Mouse (Mus musculus) layer of hippocampus, postnatal 14 days (tissue): ENCODE data around the gene Nploc4. TPM values are rescaled to one million over a fixed set of nuclear protein-coding genes. Genes with fewer than 3 reads are reported as not detected.

Experiments
- DNase-seq, 2 experiments: peaks; one replicate each; pipeline ENCODE4 v3.0.0; 2021 to 2022; ENCODE audit warnings: low spot score in 2 of 2, mixed read lengths in 1 of 2
- microRNA-seq, 2 experiments: library from miRNA; unstranded; fragments of <30 nt; microRNA quantifications; one replicate each; pipeline ENCODE4 v1.2.0; 2021
- total RNA-seq, 2 experiments: library from RNA; stranded (reverse); gene quantifications; 2 replicates each; pipeline ENCODE4 v1.2.3; 2021

The Nploc4 gene
- total RNA-seq, 2 experiments from 2014 or later, result 64.4 to 65.6 TPM

DNA sequence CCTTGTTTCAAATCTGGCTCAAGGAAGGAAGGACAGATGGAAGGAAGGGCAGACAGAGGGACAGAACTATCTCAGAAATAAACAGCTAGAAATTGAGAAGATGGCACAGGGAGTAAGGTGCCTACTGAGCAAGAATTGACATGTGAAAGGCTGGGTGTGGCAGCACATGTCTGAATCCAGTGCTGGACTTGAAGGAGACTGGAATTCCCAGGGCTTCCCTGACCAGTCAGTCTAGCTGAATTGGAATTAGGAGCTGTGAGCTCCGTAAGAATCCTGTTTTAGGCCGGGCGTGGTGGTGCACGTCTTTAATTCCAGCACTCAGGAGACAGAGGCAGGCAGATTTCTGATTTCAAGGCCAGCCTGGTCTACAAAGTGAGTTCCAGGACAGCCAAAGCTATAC is 95.8 kb downstream of the Nploc4 start:
- no peak for DNase-seq

DNA sequence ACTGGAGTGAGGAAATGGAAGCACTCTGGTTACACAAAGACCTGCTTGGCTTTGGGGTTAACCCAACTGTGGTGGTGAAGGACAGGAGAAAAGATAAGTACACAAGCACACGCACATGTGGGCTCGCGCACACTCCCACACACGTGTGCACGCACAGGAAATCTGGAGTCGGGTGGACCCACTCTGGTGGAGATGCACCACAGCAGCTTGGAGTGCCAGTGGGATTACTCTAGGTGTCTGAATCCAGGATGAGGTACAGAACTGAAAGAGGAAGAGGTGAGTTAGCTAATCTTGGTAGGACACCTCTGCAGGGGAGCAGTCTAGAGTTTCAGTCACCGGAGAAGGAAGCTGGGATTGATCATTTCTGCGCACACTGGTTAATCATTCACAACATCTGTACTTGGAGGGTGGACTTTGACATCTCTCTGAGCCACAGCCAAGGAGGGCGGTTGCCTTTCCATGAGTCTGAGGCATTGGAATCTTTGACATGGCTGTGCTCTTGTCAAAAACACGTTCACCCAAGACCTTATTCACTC is 97.5 kb downstream of the Nploc4 start:
- DNase-seq, result no peak

DNA sequence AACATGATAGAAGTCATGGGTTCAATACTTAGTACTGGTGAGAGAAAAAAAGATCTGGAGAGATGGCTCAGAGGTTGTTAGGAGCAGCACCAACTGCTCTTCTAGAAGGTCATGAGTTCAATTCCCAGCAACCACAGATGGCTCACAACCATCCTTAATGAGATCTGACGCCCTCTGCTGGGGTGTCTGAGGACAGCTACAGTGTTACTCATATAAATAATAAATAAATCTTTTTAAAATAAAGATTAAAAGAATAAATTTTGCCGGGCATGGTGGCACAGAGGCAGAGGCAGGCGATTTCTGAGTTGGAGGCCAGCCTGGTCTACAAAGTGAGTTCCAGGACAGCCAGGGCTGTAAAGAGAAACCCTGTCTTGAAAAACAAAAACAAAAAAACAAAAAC is 98.7 kb downstream of the Nploc4 start:
- no peak for DNase-seq

DNA sequence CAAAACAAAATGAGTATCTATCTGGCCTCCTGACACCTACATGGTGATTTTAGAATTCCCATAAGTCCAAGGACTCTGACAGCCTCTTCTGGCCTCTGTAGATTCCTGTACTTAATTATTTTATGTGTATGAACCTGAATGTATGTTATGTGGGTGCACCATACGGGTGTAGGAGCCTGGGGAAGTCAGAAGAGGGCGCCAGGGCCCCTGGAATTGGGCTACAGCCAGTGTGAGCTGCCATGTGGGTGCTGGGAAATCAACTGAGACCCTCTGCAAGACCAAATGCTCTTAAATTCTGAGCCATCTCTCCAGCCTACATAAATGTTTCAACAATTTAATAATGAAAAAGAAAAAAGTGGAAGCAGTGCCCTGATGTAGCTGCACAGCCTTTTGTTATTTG is 100.1 kb downstream of the Nploc4 start:
- DNase-seq, result no peak

DNA sequence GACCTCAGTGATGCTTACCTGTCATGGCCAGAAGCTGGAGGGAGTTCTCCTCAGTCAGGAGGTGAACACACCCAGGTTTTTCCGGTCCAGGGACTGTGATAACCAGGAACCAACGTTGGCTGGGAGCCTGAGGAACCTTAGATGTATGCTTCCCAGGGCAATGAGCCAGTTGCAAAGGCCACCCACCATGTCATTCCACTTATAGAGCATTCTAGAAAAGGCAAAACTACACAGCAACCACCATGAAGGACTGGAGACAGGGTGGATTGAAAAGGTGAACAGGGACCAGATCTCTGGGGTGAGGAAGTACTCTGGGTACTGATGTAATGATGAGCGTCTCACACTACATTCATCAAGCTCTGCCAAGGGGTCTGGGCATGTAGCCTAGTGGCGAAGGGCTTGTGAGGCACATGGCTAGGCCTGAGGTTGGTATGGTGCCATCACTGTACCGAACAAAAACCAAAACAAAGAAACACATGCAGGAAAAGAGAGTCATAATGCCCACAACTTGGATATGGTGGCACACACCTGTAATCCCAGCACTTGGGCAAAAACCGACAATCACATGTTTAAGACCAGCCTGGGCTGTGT is 102.0 kb downstream of the Nploc4 start:
- no peak for DNase-seq

Small RNAs within 50 kb of the gene (microRNA-seq; reads per million reads assigned to microRNA genes)
- 0 reads per million in 2 experiments for gene Gm23419
- 1.4 to 2.0 reads per million in 2 experiments for gene Mir6935

Other genes with a start within 250 kb of the Nploc4 start
- gene Bahcc1, start 204.8 kb downstream of the Nploc4 start, total RNA-seq, result 10 to 100 TPM; 20.3 to 20.7 TPM
- 1,000 to 10,000 TPM; 1,835 to 1,925 TPM for gene Actg1, start 89.2 kb downstream of the Nploc4 start, total RNA-seq
- gene Fscn2, start 76.2 kb downstream of the Nploc4 start, total RNA-seq, result under 1 TPM; 0.48 to 0.67 TPM
- 10 to 100 TPM; 31.9 to 38.1 TPM for gene Faap100, start 58.9 kb downstream of the Nploc4 start, total RNA-seq
- gene Tspan10, start 4.9 kb upstream of the Nploc4 start, total RNA-seq, result 1 to 10 TPM in 1 of 2 experiments, not detected in 1; 1.4 TPM
- gene Pde6g, start 15.8 kb upstream of the Nploc4 start, total RNA-seq, result under 1 TPM in 1 of 2 experiments, not detected in 1; 0.43 TPM
- gene Oxld1, start 20.4 kb upstream of the Nploc4 start, total RNA-seq, result 10 to 100 TPM; 14.5 to 15.9 TPM
- 10 to 100 TPM; 22.5 to 22.7 TPM for gene Ccdc137, start 20.4 kb upstream of the Nploc4 start, total RNA-seq
- gene Arl16, start 29.9 kb upstream of the Nploc4 start, total RNA-seq, result 10 to 100 TPM; 56.7 to 61.6 TPM
- 10 to 100 TPM; 71.3 to 73.5 TPM for gene Mrpl12, start 46.9 kb upstream of the Nploc4 start, total RNA-seq
- 10 to 100 TPM; 25.6 to 27.2 TPM for gene Slc25a10, start 54.1 kb upstream of the Nploc4 start, total RNA-seq
- gene Gcgr, start 93.0 kb upstream of the Nploc4 start, total RNA-seq, result under 1 TPM; 0.28 to 0.36 TPM
- gene Mcrip1, start 112.0 kb upstream of the Nploc4 start, total RNA-seq, result 10 to 100 TPM; 86.1 to 89.0 TPM
- not detected for gene Ppp1r27, start 113.4 kb upstream of the Nploc4 start, total RNA-seq
- gene P4hb, start 135.5 kb upstream of the Nploc4 start, total RNA-seq, result 100 to 1,000 TPM; 142 to 157 TPM
- gene Arhgdia, start 143.9 kb upstream of the Nploc4 start, total RNA-seq, result 100 to 1,000 TPM; 366 to 384 TPM
- 10 to 100 TPM; 69.3 to 77.0 TPM for gene Alyref, start 160.7 kb upstream of the Nploc4 start, total RNA-seq
- gene Anapc11, start 160.7 kb upstream of the Nploc4 start, total RNA-seq, result 10 to 100 TPM; 88.0 to 96.5 TPM
- gene Npb, start 170.8 kb upstream of the Nploc4 start, total RNA-seq, result 1 to 10 TPM; 2.3 to 2.7 TPM
- 100 to 1,000 TPM; 150 TPM for gene Pcyt2, start 180.2 kb upstream of the Nploc4 start, total RNA-seq
- 10 to 100 TPM; 35.0 to 35.4 TPM for gene Sirt7, start 187.5 kb upstream of the Nploc4 start, total RNA-seq
- 10 to 100 TPM; 85.5 to 89.8 TPM for gene Mafg, start 195.9 kb upstream of the Nploc4 start, total RNA-seq
- gene Pycr1, start 206.1 kb upstream of the Nploc4 start, total RNA-seq, result 1 to 10 TPM; 4.7 to 5.1 TPM
- gene Myadml2, start 210.4 kb upstream of the Nploc4 start, total RNA-seq, result 1 to 10 TPM; 3.0 to 3.5 TPM
- 10 to 100 TPM in 1 of 2 experiments, 1 to 10 TPM in 1; 7.9 to 10.2 TPM for gene Notum, start 223.5 kb upstream of the Nploc4 start, total RNA-seq
- 10 to 100 TPM; 54.2 to 58.9 TPM for gene Aspscr1, start 235.3 kb upstream of the Nploc4 start, total RNA-seq